Mouse (Mus musculus) T-helper 17 cell (primary cell): ENCODE results near the gene Gm17428.
"Not testable (repeated sequence)": the region's sequence is repeated elsewhere in the genome, so short reads cannot be mapped to it uniquely, and the experiment has no call there.

Source experiments
- in situ Hi-C, 2 experiments: fragments of 300-600 bp; cut with MboI, MseI; formaldehyde crosslinking; loops; 1 replicate in 1 of 2; 2 replicates in 1 of 2; pipeline ENCODE4 v1.15.1; 2025; ENCODE audit warnings: high pct_unique_total_duplicates in 2 of 2

The Gm17428 gene

GRCm38 (mm10) chr14:54976633-54977032 lies at the start of gene Gm17428:
Gene Gm17428 (plus strand): TSS chr14:54976933.
- in situ Hi-C loops, result loop anchor here in 1 of 2 experiments (10.0 kb wide), 1 partner anchor 308 kb away; no protein-coding TSS in a partner anchor

- in situ Hi-C loops, result no loop called here
Observed at GRCm38 (mm10) chr14:54927296-54927695, 49.4 kb upstream of the Gm17428 start.

- in situ Hi-C loops, result no loop called here
Observed at GRCm38 (mm10) chr14:54929801-54930200, 46.9 kb upstream of the Gm17428 start.

- in situ Hi-C loops, result no loop called here
Observed at GRCm38 (mm10) chr14:54930431-54930830, 46.3 kb upstream of the Gm17428 start.

GRCm38 (mm10) chr14:54932645-54933150 lies 44.0 kb upstream of the Gm17428 start, which contains the start of gene Il25:
Gene Il25 (plus strand): TSS chr14:54932695.
- in situ Hi-C loops, result no loop called here

- in situ Hi-C loops, result loop anchor here in 1 of 2 experiments (5.0 kb wide), 1 partner anchor 94 kb away; no protein-coding TSS in a partner anchor
Observed at GRCm38 (mm10) chr14:54935904-54936830, 40.6 kb upstream of the Gm17428 start, which contains the start of gene Cmtm5. Gene Cmtm5 (plus strand): TSS chr14:54936261.

GRCm38 (mm10) chr14:54936831-54937160 lies 39.9 kb upstream of the Gm17428 start:
- in situ Hi-C loops, result loop anchor here in 1 of 2 experiments (5.0 kb wide), 1 partner anchor 94 kb away; no protein-coding TSS in a partner anchor

- in situ Hi-C loops, result loop anchor here in 1 of 2 experiments (5.0 kb wide), 1 partner anchor 95 kb away; no protein-coding TSS in a partner anchor
Observed at GRCm38 (mm10) chr14:54937361-54938182, 39.2 kb upstream of the Gm17428 start.

GRCm38 (mm10) chr14:54938431-54939219 lies 38.1 kb upstream of the Gm17428 start:
- in situ Hi-C loops, result loop anchor here in 1 of 2 experiments (5.0 kb wide), 1 partner anchor 96 kb away; no protein-coding TSS in a partner anchor

GRCm38 (mm10) chr14:54939434-54940175 lies 37.1 kb upstream of the Gm17428 start:
- in situ Hi-C loops, result loop anchor here in 1 of 2 experiments (5.0 kb wide), 1 partner anchor 97 kb away; no protein-coding TSS in a partner anchor

GRCm38 (mm10) chr14:54940176-54940530 lies 36.6 kb upstream of the Gm17428 start:
- in situ Hi-C loops, result no loop called here

GRCm38 (mm10) chr14:54941024-54941978 lies 35.4 kb upstream of the Gm17428 start:
- in situ Hi-C loops, result no loop called here

- in situ Hi-C loops, result no loop called here
Observed at GRCm38 (mm10) chr14:54942479-54942878, 34.3 kb upstream of the Gm17428 start.

GRCm38 (mm10) chr14:54943971-54944370 lies 32.8 kb upstream of the Gm17428 start:
- in situ Hi-C loops, result no loop called here

- in situ Hi-C loops, result no loop called here
Observed at GRCm38 (mm10) chr14:54944939-54945338, 31.8 kb upstream of the Gm17428 start.

- in situ Hi-C loops, result no loop called here
Observed at GRCm38 (mm10) chr14:54945975-54946704, 30.6 kb upstream of the Gm17428 start.

- in situ Hi-C loops, result not testable (repeated sequence)
Observed at GRCm38 (mm10) chr14:54947008-54947407, 29.7 kb upstream of the Gm17428 start.

GRCm38 (mm10) chr14:54948781-54949180 lies 28.0 kb upstream of the Gm17428 start:
- in situ Hi-C loops, result no loop called here
